Mouse (Mus musculus): Measurements from ENCODE around the gene Plekhm1. TPM values are rescaled to one million over a fixed set of nuclear protein-coding genes. Genes with fewer than 3 reads are reported as not detected.

Plekhm1 gene
- polyA plus RNA-seq, 1 experiment from 2014 or later = 9.1 TPM

GRCm38 (mm10) chr11:103345408-103346091 is 66.9 kb downstream of the Plekhm1 start:
- no peaks in the 10 kb centered on the region for H3K36me3 ChIP-seq
- H3K4me1 ChIP-seq (replicated peaks) = 0 out of 2 replicates have a peak, but pooled peaks cover 4% of the 10 kb centered on the region
- WGBS = 84% methylated on average over 7 of the region's 7 CpGs
- no peak overlapping the region for H3K27ac ChIP-seq
- no peaks in the 10 kb centered on the region for H3K9me3 ChIP-seq
- H3K27me3 ChIP-seq = peaks cover 3% of the 10 kb centered on the region; the same call in 1 of the 2 replicates
- ATAC-seq (ENCODE audit: low FRiP score) = no peak
- no peak overlapping the region for H3K9ac ChIP-seq
- no peak overlapping the region for H3K4me3 ChIP-seq
- H3K4me2 ChIP-seq = no peak overlapping the region

DNA sequence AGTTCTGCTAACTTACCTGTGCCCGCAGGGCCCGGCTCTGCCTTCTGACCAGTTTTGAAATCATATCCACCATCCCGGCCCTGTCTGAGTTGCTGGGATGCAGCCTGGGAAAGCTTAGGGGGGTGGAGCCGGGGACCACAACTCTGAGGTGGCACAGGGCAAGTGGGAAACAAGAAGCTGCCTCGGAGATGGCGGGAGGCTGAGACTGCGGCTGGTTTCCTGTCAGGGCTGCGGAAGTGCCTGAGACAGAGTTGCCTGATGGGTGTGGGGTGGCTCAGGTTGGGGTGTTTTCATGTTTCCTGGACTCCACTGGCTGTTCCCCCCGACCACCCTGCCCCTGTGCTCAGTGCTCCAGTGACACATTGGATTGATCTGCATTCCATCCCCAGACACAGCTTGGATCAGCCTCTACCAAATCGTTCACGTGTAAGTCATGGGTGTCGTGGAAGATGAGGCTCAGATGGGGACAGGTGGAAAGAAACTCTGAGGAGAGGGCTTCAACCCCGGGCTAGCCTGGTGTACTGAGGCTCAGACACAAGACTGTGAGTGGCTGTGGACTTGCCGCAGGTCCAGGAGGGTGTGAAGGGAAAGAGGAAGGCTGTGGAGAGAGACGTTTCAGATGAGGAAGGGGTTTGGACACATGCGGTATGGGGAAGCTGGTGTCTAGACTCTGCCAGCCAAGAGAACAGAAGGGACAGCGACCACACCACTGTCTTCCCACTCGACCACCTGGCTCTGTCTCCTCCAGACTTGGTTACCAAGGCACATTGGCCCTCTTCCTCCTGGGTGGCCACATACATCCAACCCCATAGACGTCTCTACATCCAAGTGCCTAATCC is 67.8 kb downstream of the Plekhm1 start:
- no peak for ATAC-seq (ENCODE audit: low FRiP score)

GRCm38 (mm10) chr11:103343881-103344280 is 68.6 kb downstream of the Plekhm1 start:
- H3K36me3 ChIP-seq = no peaks in the 10 kb centered on the region
- peaks cover 15% of the 10 kb centered on the region; the same call in 1 of the 2 replicates for H3K27me3 ChIP-seq
- H3K9ac ChIP-seq = no peak overlapping the region
- H3K4me3 ChIP-seq = no peak overlapping the region
- no peaks in the 10 kb centered on the region for H3K9me3 ChIP-seq
- ATAC-seq (ENCODE audit: low FRiP score) = no peak
- H3K4me2 ChIP-seq = no peak overlapping the region
- no peak overlapping the region for H3K27ac ChIP-seq
- WGBS = 88% methylated on average over 1 of the region's 1 CpGs
- peaks cover 11% of the 10 kb centered on the region; the same call in 1 of the 2 replicates for H3K4me1 ChIP-seq (replicated peaks)

More for the DNA sequence above, 67.8 kb downstream of the Plekhm1 start:
- peaks cover 8% of the 10 kb centered on the region; the same call in 1 of the 2 replicates for H3K27me3 ChIP-seq
- H3K4me2 ChIP-seq = no peak overlapping the region
- peaks cover 8% of the 10 kb centered on the region; the same call in 1 of the 2 replicates for H3K4me1 ChIP-seq (replicated peaks)
- WGBS = 81% methylated on average over 19 of the region's 19 CpGs
- H3K9ac ChIP-seq = no peak overlapping the region
- H3K9me3 ChIP-seq = no peaks in the 10 kb centered on the region
- no peak overlapping the region for H3K4me3 ChIP-seq
- H3K36me3 ChIP-seq = no peaks in the 10 kb centered on the region
- no peak overlapping the region for H3K27ac ChIP-seq

DNA sequence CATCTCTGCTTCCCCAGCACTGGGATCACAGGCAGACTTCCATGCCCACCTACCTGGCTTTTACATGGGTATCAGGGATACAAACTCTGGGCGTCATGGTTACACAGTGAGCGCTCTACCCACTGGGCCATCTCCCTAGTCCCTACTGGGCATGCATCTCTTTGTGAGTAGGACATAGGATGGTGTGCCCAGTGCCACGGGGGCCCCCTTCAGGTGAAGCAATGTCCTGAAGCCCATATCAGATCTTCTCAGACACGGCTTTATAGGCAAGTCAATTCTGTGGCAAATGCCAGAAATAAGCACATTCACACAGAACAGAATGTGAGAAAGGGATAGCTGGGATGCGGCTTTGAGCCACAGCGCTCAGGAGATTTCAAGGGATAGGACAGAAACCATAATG is 69.4 kb downstream of the Plekhm1 start:
- WGBS = 84% methylated on average over 6 of the region's 6 CpGs
- Histone ChIP-seq H3K9ac (no peak overlapping the region), H3K27ac (no peak overlapping the region), H3K36me3 (no peaks in the 10 kb centered on the region), H3K4me2 (no peak overlapping the region), H3K9me3 (no peaks in the 10 kb centered on the region), H3K4me3 (no peak overlapping the region), H3K27me3 (peaks cover 15% of the 10 kb centered on the region; the same call in 1 of the 2 replicates), H3K4me1 (replicated peaks) (peaks cover 11% of the 10 kb centered on the region; the same call in 1 of the 2 replicates)
- ATAC-seq (ENCODE audit: low FRiP score) = no peak

GRCm38 (mm10) chr11:103340677-103341076 is 71.8 kb downstream of the Plekhm1 start:
- H3K36me3 ChIP-seq = no peaks in the 10 kb centered on the region
- no peak overlapping the region for H3K27ac ChIP-seq
- H3K4me2 ChIP-seq = no peak overlapping the region
- H3K9ac ChIP-seq = no peak overlapping the region
- peaks cover 20% of the 10 kb centered on the region; the same call in 1 of the 2 replicates for H3K27me3 ChIP-seq
- no peaks in the 10 kb centered on the region for H3K9me3 ChIP-seq
- H3K4me3 ChIP-seq = no peak overlapping the region
- H3K4me1 ChIP-seq (replicated peaks) = peaks cover 7% of the 10 kb centered on the region; the same call in 1 of the 2 replicates
- 44% methylated on average over 7 of the region's 7 CpGs for WGBS
- no peak for ATAC-seq (ENCODE audit: low FRiP score)

- Histone ChIP-seq H3K4me2 (peak overlapping the region; percentile 43), H3K36me3 (no peaks in the 10 kb centered on the region), H3K9me3 (no peaks in the 10 kb centered on the region), H3K4me1 (replicated peaks) (peaks cover 7% of the 10 kb centered on the region; the same call in 1 of the 2 replicates), H3K27ac (no peak overlapping the region; the same call in 1 of the 2 replicates), H3K27me3 (peaks cover 22% of the 10 kb centered on the region; the same call in 1 of the 2 replicates), H3K9ac (0 out of 2 replicates have a peak overlapping the region, but pooled peaks have one; percentile 19), H3K4me3 (peak overlapping the region; percentile 26)
- no peak for ATAC-seq (ENCODE audit: low FRiP score)
- WGBS = 64% methylated on average over 19 of the region's 19 CpGs
These were observed 72.4 kb downstream of the Plekhm1 start for GRCm38 (mm10) chr11:103340130-103340529.

DNA sequence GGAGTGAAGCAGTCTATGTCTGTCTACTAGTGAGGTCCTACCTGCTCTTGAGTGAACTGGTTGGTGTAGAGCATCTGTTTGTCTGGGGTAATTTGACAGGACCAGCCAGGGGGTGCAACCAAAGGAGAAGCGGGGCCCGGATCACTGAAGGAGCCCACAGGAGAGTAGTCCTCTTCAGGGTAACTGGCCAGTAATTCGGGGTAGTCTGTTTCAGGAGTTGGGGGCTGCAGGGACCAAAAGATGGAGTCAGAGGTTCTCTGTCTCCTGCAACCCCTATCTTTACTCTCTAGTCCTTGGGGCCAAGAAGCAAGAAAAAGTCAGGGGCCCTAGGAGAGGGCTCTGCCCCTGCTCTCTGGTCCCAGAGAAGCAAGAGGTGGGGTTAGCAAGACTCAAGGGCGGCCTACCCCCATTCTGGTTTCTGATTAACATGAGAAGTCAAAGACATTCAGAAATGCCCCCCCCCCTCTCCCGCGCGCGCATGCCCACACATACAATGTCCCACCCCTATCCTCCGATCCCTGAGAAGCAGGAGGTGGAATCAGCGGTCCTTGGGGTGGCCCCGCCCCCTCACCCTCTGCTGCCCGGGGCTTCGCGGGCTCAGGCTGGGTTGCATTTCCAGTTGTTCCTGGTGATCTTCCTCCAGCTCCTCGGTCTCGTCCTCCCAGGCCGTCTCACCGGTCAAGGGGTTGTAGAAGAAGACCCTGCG is 72.9 kb downstream of the Plekhm1 start:
- no peaks in the 10 kb centered on the region for H3K36me3 ChIP-seq
- peaks cover 28% of the 10 kb centered on the region for H3K27me3 ChIP-seq
- 0 out of 2 replicates have a peak overlapping the region, but pooled peaks have one; percentile 19 for H3K9ac ChIP-seq
- no peak overlapping the region; the same call in 1 of the 2 replicates for H3K27ac ChIP-seq
- 45% methylated on average over 19 of the region's 19 CpGs for WGBS
- H3K9me3 ChIP-seq = no peaks in the 10 kb centered on the region
- H3K4me3 ChIP-seq = peak overlapping the region; percentile 26
- H3K4me1 ChIP-seq (replicated peaks) = peaks cover 7% of the 10 kb centered on the region; the same call in 1 of the 2 replicates
- H3K4me2 ChIP-seq = peak overlapping the region; percentile 43
- no peak for ATAC-seq (ENCODE audit: low FRiP score)

DNA sequence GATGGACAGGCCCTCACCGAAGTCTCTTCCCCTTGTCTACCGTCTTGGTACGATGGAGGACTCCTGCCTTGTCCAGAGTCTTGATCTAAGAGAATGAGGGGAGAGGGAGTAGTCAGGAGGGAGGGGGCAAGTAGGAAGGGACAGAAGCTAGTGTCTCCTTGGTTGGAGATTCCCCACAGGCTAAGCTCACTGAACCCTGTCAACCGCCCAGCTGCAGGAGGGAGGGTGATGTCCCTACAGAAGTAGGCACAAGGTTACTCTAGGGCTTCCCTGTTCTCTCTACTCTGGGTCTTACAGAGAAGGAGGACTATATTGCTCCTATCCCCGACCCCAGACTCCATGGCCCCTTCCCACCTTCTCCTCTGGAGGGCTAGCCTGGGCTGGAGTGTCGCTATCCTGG is 73.8 kb downstream of the Plekhm1 start:
- no peak overlapping the region for H3K4me3 ChIP-seq
- H3K4me1 ChIP-seq (replicated peaks) = peaks cover 13% of the 10 kb centered on the region
- no peak for ATAC-seq (ENCODE audit: low FRiP score)
- H3K9ac ChIP-seq = no peak overlapping the region
- H3K4me2 ChIP-seq = no peak overlapping the region
- no peaks in the 10 kb centered on the region for H3K36me3 ChIP-seq
- 91% methylated on average over 6 of the region's 6 CpGs for WGBS
- H3K27ac ChIP-seq = no peak overlapping the region
- H3K27me3 ChIP-seq = peaks cover 34% of the 10 kb centered on the region
- H3K9me3 ChIP-seq = no peaks in the 10 kb centered on the region

GRCm38 (mm10) chr11:103338119-103338518 is 74.4 kb downstream of the Plekhm1 start:
- peaks cover 39% of the 10 kb centered on the region for H3K27me3 ChIP-seq
- H3K9ac ChIP-seq = no peak overlapping the region
- H3K27ac ChIP-seq = no peak overlapping the region
- no peaks in the 10 kb centered on the region for H3K36me3 ChIP-seq
- no peak overlapping the region for H3K4me2 ChIP-seq
- 88% methylated on average over 7 of the region's 7 CpGs for WGBS
- no peak for ATAC-seq (ENCODE audit: low FRiP score)
- peaks cover 19% of the 10 kb centered on the region for H3K4me1 ChIP-seq (replicated peaks)
- H3K9me3 ChIP-seq = no peaks in the 10 kb centered on the region
- no peak overlapping the region for H3K4me3 ChIP-seq

- H3K4me1 ChIP-seq (replicated peaks) = peaks cover 28% of the 10 kb centered on the region
- WGBS = 92% methylated on average over 2 of the region's 2 CpGs
- no peaks in the 10 kb centered on the region for H3K9me3 ChIP-seq
- no peak overlapping the region for H3K4me3 ChIP-seq
- no peaks in the 10 kb centered on the region for H3K36me3 ChIP-seq
- H3K9ac ChIP-seq = no peak overlapping the region
- H3K4me2 ChIP-seq = no peak overlapping the region
- no peak for ATAC-seq (ENCODE audit: low FRiP score)
- no peak overlapping the region for H3K27ac ChIP-seq
- peaks cover 49% of the 10 kb centered on the region for H3K27me3 ChIP-seq
These were observed 75.3 kb downstream of the Plekhm1 start for GRCm38 (mm10) chr11:103337180-103337579.

DNA sequence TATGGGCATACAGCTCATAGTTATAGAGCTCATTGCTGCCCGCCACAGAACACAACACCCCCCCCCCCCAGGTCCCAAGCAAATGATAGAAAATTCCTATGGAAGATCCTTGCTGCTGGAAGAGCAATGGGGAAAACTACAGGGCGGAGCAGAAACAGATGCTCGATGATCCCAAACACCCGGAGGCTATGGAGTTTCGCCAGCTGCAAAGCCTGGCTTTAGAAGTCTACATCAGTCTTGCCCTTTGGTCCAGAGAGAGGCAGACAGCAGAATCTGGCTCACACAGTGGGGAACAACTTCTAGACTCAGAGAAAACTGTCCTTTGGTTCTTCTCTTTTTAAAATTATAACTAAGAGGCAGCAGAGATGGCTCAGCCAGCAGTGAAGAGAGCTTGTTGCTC is 76.9 kb downstream of the Plekhm1 start:
- no peak overlapping the region for H3K9ac ChIP-seq
- 92% methylated on average over 5 of the region's 5 CpGs for WGBS

DNA sequence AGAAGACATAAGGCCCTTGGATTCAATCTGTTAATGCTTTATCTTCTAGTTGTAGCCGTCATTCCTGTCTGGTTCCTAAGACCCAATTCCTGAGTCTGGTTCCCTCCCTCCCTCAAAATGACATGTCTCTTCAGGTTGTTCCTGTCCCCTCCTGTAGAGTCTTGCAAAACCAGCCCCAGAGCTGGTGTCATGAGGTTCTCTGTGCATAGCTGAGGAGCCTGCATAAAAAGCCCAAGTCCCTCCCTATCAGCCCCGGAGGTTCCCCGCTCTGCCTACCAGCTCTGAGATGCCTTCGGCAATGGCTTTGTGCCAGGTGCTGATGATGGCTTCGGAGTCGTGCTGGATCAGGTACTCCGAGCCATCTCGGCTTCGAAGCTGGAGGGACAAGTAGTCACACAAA is 77.6 kb downstream of the Plekhm1 start:
- 84% methylated on average over 9 of the region's 9 CpGs for WGBS
- H3K9me3 ChIP-seq = no peaks in the 10 kb centered on the region
- H3K36me3 ChIP-seq = no peaks in the 10 kb centered on the region
- no peak overlapping the region for H3K9ac ChIP-seq
- no peak overlapping the region for H3K27ac ChIP-seq
- peaks cover 49% of the 10 kb centered on the region for H3K27me3 ChIP-seq
- H3K4me2 ChIP-seq = no peak overlapping the region
- H3K4me1 ChIP-seq (replicated peaks) = peaks cover 27% of the 10 kb centered on the region
- ATAC-seq (ENCODE audit: low FRiP score) = no peak
- H3K4me3 ChIP-seq = no peak overlapping the region

More for the DNA sequence above, 76.9 kb downstream of the Plekhm1 start:
- no peaks in the 10 kb centered on the region for H3K9me3 ChIP-seq
- no peak overlapping the region for H3K4me3 ChIP-seq
- no peaks in the 10 kb centered on the region for H3K36me3 ChIP-seq
- no peak overlapping the region for H3K4me2 ChIP-seq
- H3K27ac ChIP-seq = no peak overlapping the region
- H3K27me3 ChIP-seq = peaks cover 52% of the 10 kb centered on the region
- ATAC-seq (ENCODE audit: low FRiP score) = no peak
- peaks cover 29% of the 10 kb centered on the region for H3K4me1 ChIP-seq (replicated peaks)
